Mouse (Mus musculus) cerebellum, adult 11 months (tissue): Measurements from ENCODE around the gene Prkag2.

Experiments used
- DNase-seq: peaks from one replicate; pipeline ENCODE4 v3.0.0; 2022

Gene Prkag2

GRCm38 (mm10) chr5:25100516-25101125 is at the start of gene Prkag2:
Prkag2 (minus strand) TSS chr5:25100642.
- DNase-seq = peak; percentile 47

- no peak for DNase-seq
These were observed 49.0 kb upstream of the Prkag2 start for GRCm38 (mm10) chr5:25149331-25149965.

- DNase-seq = no peak
These were observed 46.3 kb upstream of the Prkag2 start for GRCm38 (mm10) chr5:25146705-25147104.

GRCm38 (mm10) chr5:25127865-25128264 is 27.4 kb upstream of the Prkag2 start:
- no peak for DNase-seq

- DNase-seq = no peak
These were observed 25.6 kb upstream of the Prkag2 start for GRCm38 (mm10) chr5:25125884-25126560.

- DNase-seq = no peak
These were observed 22.1 kb upstream of the Prkag2 start for GRCm38 (mm10) chr5:25122534-25122933.

GRCm38 (mm10) chr5:25119148-25119547 is 18.7 kb upstream of the Prkag2 start:
- no peak for DNase-seq

- no peak for DNase-seq
These were observed 15.6 kb upstream of the Prkag2 start for GRCm38 (mm10) chr5:25115997-25116396.

- DNase-seq = no peak
These were observed 14.8 kb upstream of the Prkag2 start for GRCm38 (mm10) chr5:25115216-25115615.

- no peak for DNase-seq
These were observed 13.7 kb upstream of the Prkag2 start for GRCm38 (mm10) chr5:25114110-25114509.

- no peak for DNase-seq
These were observed 9.9 kb upstream of the Prkag2 start for GRCm38 (mm10) chr5:25110314-25110713.

- DNase-seq = no peak
These were observed 5.3 kb upstream of the Prkag2 start for GRCm38 (mm10) chr5:25105748-25106147.

GRCm38 (mm10) chr5:25101126-25101523 is 683 bp upstream of the Prkag2 start:
- DNase-seq = peak; percentile 42

GRCm38 (mm10) chr5:25100157-25100515 is 306 bp downstream of the Prkag2 start:
- no peak for DNase-seq

GRCm38 (mm10) chr5:25099367-25100156 is 880 bp downstream of the Prkag2 start:
- peak; percentile 40 for DNase-seq

- no peak for DNase-seq
These were observed 2.6 kb downstream of the Prkag2 start for GRCm38 (mm10) chr5:25097891-25098290.

- DNase-seq = no peak
These were observed 4.0 kb downstream of the Prkag2 start for GRCm38 (mm10) chr5:25096431-25096830.

GRCm38 (mm10) chr5:25092630-25093245 is 7.7 kb downstream of the Prkag2 start:
- DNase-seq = no peak

- no peak for DNase-seq
These were observed 11.0 kb downstream of the Prkag2 start for GRCm38 (mm10) chr5:25089258-25089972.

GRCm38 (mm10) chr5:25088633-25089032 is 11.8 kb downstream of the Prkag2 start:
- DNase-seq = peak; percentile 65

- no peak for DNase-seq
These were observed 12.3 kb downstream of the Prkag2 start for GRCm38 (mm10) chr5:25088111-25088510.

GRCm38 (mm10) chr5:25087064-25087463 is 13.4 kb downstream of the Prkag2 start:
- DNase-seq = peak; percentile 45
